8 mouse cellular contexts compared by ENCODE assay signal in the genomic region with DNA sequence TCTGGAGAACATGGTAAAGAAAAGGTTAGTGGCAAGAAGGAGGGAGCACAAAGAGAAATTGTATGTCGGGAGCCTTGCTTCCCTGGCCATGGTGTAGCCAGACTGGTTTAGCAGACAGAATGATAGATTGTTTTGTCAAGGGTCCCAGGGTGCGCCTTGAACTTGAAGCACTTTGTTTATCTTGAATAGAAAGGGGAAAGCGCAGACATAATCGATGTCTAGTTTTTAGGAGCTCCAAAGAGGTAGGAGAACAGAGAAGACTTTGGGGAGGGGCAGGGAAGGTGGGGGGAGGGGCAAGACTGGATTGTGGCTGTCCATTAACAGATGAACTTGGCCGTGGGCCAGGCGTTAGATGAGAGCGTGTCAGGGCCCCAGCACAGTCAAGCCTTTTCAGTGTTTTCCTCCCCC. TPM values are rescaled to one million over a fixed set of nuclear protein-coding genes. Genes with fewer than 3 reads are reported as not detected.
DNase-seq lines count a peak whose midpoint lies in the region; ATAC-seq and TF ChIP-seq lines count a peak whose summit lies in the region.

No protein-coding gene starts in this region.

- no peaks in the 10 kb centered on the region for H3K36me3 ChIP-seq in heart, embryonic 10.5 days
- H3K36me3 ChIP-seq in heart, adult 2 months (ENCODE audit: control insufficient read depth, insufficient read depth, low read length): no peaks in the 10 kb centered on the region
- H3K36me3 ChIP-seq in hindbrain, embryonic 14.5 days (replicated peaks; ENCODE audit: control insufficient read depth, insufficient read depth): peaks cover 3% of the 10 kb centered on the region; the same call in 1 of the 2 replicates
- H3K36me3 ChIP-seq in liver, embryonic 15.5 days (replicated peaks): peaks cover 15% of the 10 kb centered on the region; the same call in 1 of the 2 replicates

- peaks cover 41% of the 10 kb centered on the region for H3K4me1 ChIP-seq in heart, embryonic 10.5 days
- no peaks in the 10 kb centered on the region for H3K4me1 ChIP-seq in heart, adult 2 months (ENCODE audit: control insufficient read depth, insufficient read depth, low read length)
- peaks cover 88% of the 10 kb centered on the region for H3K4me1 ChIP-seq in hindbrain, embryonic 14.5 days (replicated peaks; ENCODE audit: control insufficient read depth, insufficient read depth, low read length)
- peaks cover 78% of the 10 kb centered on the region for H3K4me1 ChIP-seq in liver, embryonic 15.5 days (replicated peaks)

- H3K27ac ChIP-seq in heart, embryonic 10.5 days: 0 out of 2 replicates have a peak overlapping the region, but pooled peaks have one; percentile 36
- H3K27ac ChIP-seq in heart, adult 2 months: no peak overlapping the region
- peak overlapping the region; percentile 60 for H3K27ac ChIP-seq in hindbrain, embryonic 14.5 days
- peak overlapping the region; percentile 80 for H3K27ac ChIP-seq in liver, embryonic 15.5 days (replicated peaks)

- intact Hi-C loops in heart, adult 2 months (cut with DNase I): no loop called here
- intact Hi-C loops in gastrocnemius, postnatal 36 days (cut with DNase I): no loop called here

- no peaks in the 10 kb centered on the region for H3K79me2 ChIP-seq in heart, adult 2 months (replicated peaks; ENCODE audit: control insufficient read depth, insufficient read depth, low read length)

- H3K9ac ChIP-seq in heart, adult 2 months (ENCODE audit: low read depth, low read length): no peak overlapping the region
- no peak overlapping the region for H3K9ac ChIP-seq in hindbrain, embryonic 14.5 days
- H3K9ac ChIP-seq in liver, embryonic 15.5 days: no peak overlapping the region

- no peak for TF ChIP-seq CTCF in heart, adult 2 months (IDR thresholded peaks at IDR 0.05)
- TF ChIP-seq CTCF in brain, embryonic 14.5 days (IDR thresholded peaks at IDR 0.05; ENCODE audit: borderline replicate concordance, extremely low read depth, insufficient read depth, insufficient read length): no peak

- no peaks in the 10 kb centered on the region for H3K9me3 ChIP-seq in heart, embryonic 10.5 days
- no peaks in the 10 kb centered on the region for H3K9me3 ChIP-seq in hindbrain, embryonic 14.5 days (ENCODE audit: control insufficient read depth, low read length)
- no peaks in the 10 kb centered on the region for H3K9me3 ChIP-seq in liver, embryonic 15.5 days (replicated peaks)

- DNase-seq in heart, embryonic 10.5 days (ENCODE audit: low spot score): no peak
- DNase-seq in heart, adult 2 months: no peak
- DNase-seq in brain, embryonic 14.5 days (ENCODE audit: low read depth): peak; percentile 88
- DNase-seq in hindbrain, embryonic 14.5 days (ENCODE audit: low spot score): no peak
- no peak for DNase-seq in gastrocnemius, adult 18-20 months (ENCODE audit: low spot score)
- no peak for DNase-seq in gastrocnemius, postnatal 36 days

- peak overlapping the region; percentile 41 for H3K4me2 ChIP-seq in hindbrain, embryonic 14.5 days (replicated peaks)
- H3K4me2 ChIP-seq in liver, embryonic 15.5 days: peak overlapping the region; percentile 52

- no peak overlapping the region for H3K4me3 ChIP-seq in heart, embryonic 10.5 days
- no peak overlapping the region for H3K4me3 ChIP-seq in heart, adult 2 months
- no peak overlapping the region for H3K4me3 ChIP-seq in hindbrain, embryonic 14.5 days (replicated peaks; ENCODE audit: low read length)
- H3K4me3 ChIP-seq in liver, embryonic 15.5 days (replicated peaks): 0 out of 2 replicates have a peak overlapping the region, but pooled peaks have one; percentile 4

- H3K27me3 ChIP-seq in heart, embryonic 10.5 days (ENCODE audit: insufficient read depth, poor library complexity, severe bottlenecking): no peaks in the 10 kb centered on the region
- H3K27me3 ChIP-seq in heart, adult 2 months (ENCODE audit: control insufficient read depth, insufficient read depth, low read length): no peaks in the 10 kb centered on the region
- no peaks in the 10 kb centered on the region for H3K27me3 ChIP-seq in hindbrain, embryonic 14.5 days (ENCODE audit: control insufficient read depth, insufficient read depth, low read length)
- H3K27me3 ChIP-seq in liver, embryonic 15.5 days: no peaks in the 10 kb centered on the region

- WGBS in heart, embryonic 10.5 days: 29% methylated on average over 7 of the region's 7 CpGs
- WGBS in heart, adult 2 months: 37% methylated on average over 7 of the region's 7 CpGs
- WGBS in hindbrain, embryonic 14.5 days: 11% methylated on average over 7 of the region's 7 CpGs
- 27% methylated on average over 6 of the region's 7 CpGs for WGBS in liver, embryonic 15.5 days (ENCODE audit: insufficient replicate concordance)

- peak; percentile 68 for ATAC-seq in hindbrain, embryonic 14.5 days (ENCODE audit: low FRiP score)
- ATAC-seq in liver, embryonic 15.5 days (ENCODE audit: insufficient read depth): peak; percentile 47
- ATAC-seq in frontal cortex, adult (ENCODE audit: low TSS enrichment): no peak

- TF ChIP-seq POLR2A in heart, adult 2 months (IDR thresholded peaks at IDR 0.05; ENCODE audit: insufficient read depth, low read depth, low read length): no peak
- TF ChIP-seq POLR2A in brain, embryonic 14.5 days (IDR thresholded peaks at IDR 0.05; ENCODE audit: borderline replicate concordance, extremely low read depth, insufficient read depth, insufficient read length, poor library complexity, severe bottlenecking): no peak

- TF ChIP-seq EP300 in heart, adult 2 months (IDR thresholded peaks at IDR 0.05; ENCODE audit: insufficient read depth, low read depth, low read length): no peak

RNA-seq across cellular contexts. Expression of gene Bcl11a, which starts 22.0 kb away (rescaled TPM):
- 13.5 and 23.5 TPM in 2 replicates for polyA plus RNA-seq in heart, embryonic 10.5 days (2016; fragmentation: Nextera tagmentation; extraction: Ambion mirVana)
- total RNA-seq in heart, adult 2 months (2021): 1 to 10 TPM; 2.4 to 4.2 TPM
- polyA plus RNA-seq in heart, adult 2 months (2012; rRNA removed): 1.1 and 1.7 TPM in 2 replicates
- 70.1 and 88.6 TPM in 2 replicates for polyA plus RNA-seq in brain, embryonic 14.5 days (2012; rRNA removed)
- polyA plus RNA-seq in hindbrain, embryonic 14.5 days (2014; fragmentation: Nextera tagmentation; extraction: Ambion mirVana): 106 and 117 TPM in 2 replicates
- polyA plus RNA-seq in liver, embryonic 15.5 days (2015; fragmentation: Nextera tagmentation; extraction: Ambion mirVana): 24.7 and 25.2 TPM in 2 replicates
- total RNA-seq in gastrocnemius, adult 18-20 months (2021): under 1 TPM in 1 of 2 experiments, not detected in 1; 0.05 TPM
- under 1 TPM; 0.05 to 0.07 TPM for total RNA-seq in gastrocnemius, postnatal 36 days (2021)

RNA-seq across cellular contexts. Expression of gene A830031A19Rik, which starts 25.0 kb away (rescaled TPM):
- polyA plus RNA-seq in heart, embryonic 10.5 days (2016; fragmentation: Nextera tagmentation; extraction: Ambion mirVana): not detected in 2 replicates
- not detected for total RNA-seq in heart, adult 2 months (2021)
- not detected in 2 replicates for polyA plus RNA-seq in heart, adult 2 months (2012; rRNA removed)
- 0.15 and 0.16 TPM in 2 replicates for polyA plus RNA-seq in brain, embryonic 14.5 days (2012; rRNA removed)
- polyA plus RNA-seq in hindbrain, embryonic 14.5 days (2014; fragmentation: Nextera tagmentation; extraction: Ambion mirVana): not detected in 2 replicates
- not detected in 2 replicates for polyA plus RNA-seq in liver, embryonic 15.5 days (2015; fragmentation: Nextera tagmentation; extraction: Ambion mirVana)
- not detected for total RNA-seq in gastrocnemius, adult 18-20 months (2021)
- total RNA-seq in gastrocnemius, postnatal 36 days (2021): not detected
